Mouse (Mus musculus): ENCODE data around the gene Dock4. TPM values are rescaled to one million over a fixed set of nuclear protein-coding genes. Genes with fewer than 3 reads are reported as not detected.

Gene Dock4
- total and polyA plus RNA-seq, 3 experiments: 0.26 to 0.67 (median 0.38) TPM

DNA sequence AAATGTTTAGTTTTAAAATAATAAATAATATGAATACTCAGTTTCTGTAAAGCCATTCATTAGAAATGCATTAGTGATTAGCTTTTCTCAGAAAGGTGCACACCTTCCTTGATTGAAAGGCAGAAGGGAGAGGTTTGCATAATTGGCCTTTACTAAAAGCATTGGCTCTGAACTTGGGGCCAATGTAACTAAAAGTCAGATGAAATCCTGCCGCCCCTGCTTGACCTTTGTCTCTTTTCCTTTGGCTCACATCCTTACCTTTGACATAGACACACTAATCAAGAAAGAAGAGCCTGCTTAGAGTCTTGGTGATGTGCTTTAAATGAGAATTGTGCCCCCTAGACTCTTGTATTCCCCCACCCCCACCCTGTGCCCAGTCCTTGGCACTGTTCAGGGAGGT lies 55.4 kb downstream of the Dock4 start:
- Histone ChIP-seq H3K9ac (ENCODE audit: insufficient read depth, low read depth) (no peak overlapping the region), H3K27ac (ENCODE audit: insufficient read depth, low read depth) (no peak overlapping the region), H3K4me3 (replicated peaks in 1 of 3; ENCODE audit: low read depth in 2 of 3, low read length in 2 of 3, poor library complexity in 1 of 3) (no peak overlapping the region), H3K27me3 (replicated peaks) (no peaks in the 10 kb centered on the region), H3K9me3 (replicated peaks; ENCODE audit: low read length) (no peaks in the 10 kb centered on the region), H3K4me1 (ENCODE audit: control insufficient read depth in 1 of 2, insufficient read depth in 2 of 2) (no peaks in the 10 kb centered on the region), H3K79me2 (replicated peaks; ENCODE audit: control insufficient read depth, extremely low read depth, insufficient read depth, poor library complexity, severe bottlenecking) (no peaks in the 10 kb centered on the region), H3K4me2 (ENCODE audit: insufficient read depth, low read depth, poor library complexity, severe bottlenecking) (no peak overlapping the region), H3K36me3 (replicated peaks in 1 of 2; ENCODE audit: control insufficient read depth in 1 of 2, insufficient read depth in 1 of 2, low read length in 1 of 2) (no peaks in the 10 kb centered on the region)
- dilution Hi-C loops (cut with MboI; ENCODE audit: extremely low pct_ligation_motif_present, extremely low pct_unique_long_range_greater_than_20kb, low sequenced_read_pairs) (no loop called here), in situ Hi-C loops (cut with MboI; ENCODE audit: low pct_ligation_motif_present, low pct_unique_long_range_greater_than_20kb, low sequenced_read_pairs) (no loop called here)
- no peak for DNase-seq (ENCODE audit: extremely low read depth)
- no peak for TF ChIP-seq MAX (IDR thresholded peaks at IDR 0.05; ENCODE audit: low read length)

DNA sequence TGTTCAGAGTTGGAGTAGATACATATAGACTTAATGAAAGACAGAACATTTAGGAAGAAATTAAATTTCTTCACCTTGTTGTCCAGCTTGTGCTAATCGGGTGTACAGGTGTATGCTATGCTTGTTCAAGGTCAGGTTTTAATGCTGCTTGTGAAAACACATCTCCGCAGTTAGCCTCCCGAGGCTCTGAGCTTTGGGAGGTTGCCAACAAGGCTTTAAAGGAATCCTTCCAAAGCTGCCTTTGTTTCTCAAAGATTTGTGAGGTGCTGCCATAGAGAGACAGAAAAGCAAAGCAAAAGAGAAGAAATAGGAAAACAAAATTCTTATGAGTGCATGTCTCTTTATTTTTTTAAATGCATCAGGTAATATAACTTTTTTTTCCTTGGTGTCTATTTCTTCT lies 57.8 kb downstream of the Dock4 start:
- H3K9ac ChIP-seq (ENCODE audit: insufficient read depth, low read depth): no peak overlapping the region
- no peaks in the 10 kb centered on the region for H3K36me3 ChIP-seq (replicated peaks in 1 of 2; ENCODE audit: control insufficient read depth in 1 of 2, insufficient read depth in 1 of 2, low read length in 1 of 2)
- H3K4me3 ChIP-seq (replicated peaks in 1 of 3; ENCODE audit: low read depth in 2 of 3, low read length in 2 of 3, poor library complexity in 1 of 3): no peak overlapping the region
- no peaks in the 10 kb centered on the region for H3K4me1 ChIP-seq (ENCODE audit: control insufficient read depth in 1 of 2, insufficient read depth in 2 of 2)
- in situ Hi-C loops (cut with MboI; ENCODE audit: low pct_ligation_motif_present, low pct_unique_long_range_greater_than_20kb, low sequenced_read_pairs) (no loop called here), dilution Hi-C loops (cut with MboI; ENCODE audit: extremely low pct_ligation_motif_present, extremely low pct_unique_long_range_greater_than_20kb, low sequenced_read_pairs) (no loop called here)
- no peaks in the 10 kb centered on the region for H3K27me3 ChIP-seq (replicated peaks)
- no peaks in the 10 kb centered on the region for H3K9me3 ChIP-seq (replicated peaks; ENCODE audit: low read length)
- no peak for DNase-seq (ENCODE audit: extremely low read depth)
- TF ChIP-seq BHLHE40 (IDR thresholded peaks at IDR 0.05; ENCODE audit: low read depth, low read length): no peak
- TF ChIP-seq ETS1 (conservative IDR thresholded peaks at IDR 0.05; ENCODE audit: low read depth, low read length): no peak
- TF ChIP-seq JUN (IDR thresholded peaks at IDR 0.05; ENCODE audit: insufficient read depth, low read depth, low read length): no peak
- no peak for TF ChIP-seq ZC3H11A (IDR thresholded peaks at IDR 0.05; ENCODE audit: low read depth, low read length)
- TF ChIP-seq NELFE (IDR thresholded peaks at IDR 0.05; ENCODE audit: low read depth, low read length): no peak
- TF ChIP-seq UBTF (IDR thresholded peaks at IDR 0.05; ENCODE audit: low read depth, low read length): no peak
- no peak for TF ChIP-seq CHD1 (IDR thresholded peaks at IDR 0.05; ENCODE audit: low read depth, low read length)
- no peak for TF ChIP-seq KAT2A (IDR thresholded peaks at IDR 0.05; ENCODE audit: insufficient replicate concordance, low read length)
- no peak for TF ChIP-seq ZNF384 (IDR thresholded peaks at IDR 0.05; ENCODE audit: low read depth, low read length)
- no peak for TF ChIP-seq SMC3 (IDR thresholded peaks at IDR 0.05; ENCODE audit: low read depth, low read length)
- TF ChIP-seq MXI1 (IDR thresholded peaks at IDR 0.05; ENCODE audit: low read depth, low read length): no peak
- TF ChIP-seq HCFC1 (IDR thresholded peaks at IDR 0.05; ENCODE audit: low read depth, low read length): no peak
- TF ChIP-seq SIN3A (IDR thresholded peaks at IDR 0.05; ENCODE audit: low read length): no peak
- no peak for TF ChIP-seq PAX5 (IDR thresholded peaks at IDR 0.05; ENCODE audit: low read length)
- H3K79me2 ChIP-seq (replicated peaks; ENCODE audit: control insufficient read depth, extremely low read depth, insufficient read depth, poor library complexity, severe bottlenecking): no peaks in the 10 kb centered on the region
- no peak overlapping the region for H3K27ac ChIP-seq (ENCODE audit: insufficient read depth, low read depth)
- H3K4me2 ChIP-seq (ENCODE audit: insufficient read depth, low read depth, poor library complexity, severe bottlenecking): no peak overlapping the region

DNA sequence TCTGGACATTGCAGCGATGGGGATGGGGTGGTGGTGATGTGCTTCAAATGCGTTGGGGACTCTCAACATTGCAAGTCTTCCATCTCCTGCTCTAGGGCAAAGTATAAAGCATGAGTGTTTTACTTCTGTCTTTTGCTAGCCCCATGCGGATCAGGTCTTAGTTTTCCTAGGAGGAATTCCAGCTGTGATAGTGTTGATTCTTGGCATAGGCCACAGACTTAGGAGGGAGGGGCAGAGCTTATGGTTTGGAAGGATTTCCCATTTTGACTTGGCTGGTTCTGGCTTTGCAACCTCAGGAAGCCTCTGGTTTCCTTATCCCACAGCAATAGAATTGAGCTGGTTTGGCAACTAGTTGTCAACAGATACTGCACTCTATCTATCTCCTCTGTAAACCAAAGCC lies 58.9 kb downstream of the Dock4 start:
- Histone ChIP-seq H3K4me3 (replicated peaks in 1 of 3; ENCODE audit: low read depth in 2 of 3, low read length in 2 of 3, poor library complexity in 1 of 3) (no peak overlapping the region), H3K4me1 (ENCODE audit: control insufficient read depth in 1 of 2, insufficient read depth in 2 of 2) (no peaks in the 10 kb centered on the region), H3K9me3 (replicated peaks; ENCODE audit: low read length) (no peaks in the 10 kb centered on the region), H3K27me3 (replicated peaks) (no peaks in the 10 kb centered on the region), H3K9ac (ENCODE audit: insufficient read depth, low read depth) (no peak overlapping the region), H3K36me3 (replicated peaks in 1 of 2; ENCODE audit: control insufficient read depth in 1 of 2, insufficient read depth in 1 of 2, low read length in 1 of 2) (no peaks in the 10 kb centered on the region), H3K79me2 (replicated peaks; ENCODE audit: control insufficient read depth, extremely low read depth, insufficient read depth, poor library complexity, severe bottlenecking) (no peaks in the 10 kb centered on the region), H3K4me2 (ENCODE audit: insufficient read depth, low read depth, poor library complexity, severe bottlenecking) (no peak overlapping the region), H3K27ac (ENCODE audit: insufficient read depth, low read depth) (no peak overlapping the region)
- in situ Hi-C loops (cut with MboI; ENCODE audit: low pct_ligation_motif_present, low pct_unique_long_range_greater_than_20kb, low sequenced_read_pairs): no loop called here
- dilution Hi-C loops (cut with MboI; ENCODE audit: extremely low pct_ligation_motif_present, extremely low pct_unique_long_range_greater_than_20kb, low sequenced_read_pairs): no loop called here
- no peak for DNase-seq (ENCODE audit: extremely low read depth)
- TF ChIP-seq ETS1 (conservative IDR thresholded peaks at IDR 0.05; ENCODE audit: low read depth, low read length) (no peak), EP300 (IDR thresholded peaks at IDR 0.05; ENCODE audit: low read length) (no peak)

All from CH12.LX (cell line).